Mouse (Mus musculus) stomach, postnatal 0 days (tissue): ENCODE data around the gene Mtus2.

Source experiments
- CTCF ChIP-seq: IDR thresholded peaks from 2 replicates; pipeline ENCODE4 v1.5.1; 2016; ENCODE audit warnings: antibody characterized with exemption, low read depth, mild to moderate bottlenecking, moderate library complexity
- EP300 ChIP-seq: optimal IDR thresholded peaks from 2 replicates; pipeline ENCODE3; 2016; ENCODE audit warnings: antibody characterized with exemption

GRCm38 (mm10) chr5:148211831-148212230 is 254.7 kb downstream of the Mtus2 start:
- TF ChIP-seq CTCF = no peak
- no peak for TF ChIP-seq EP300
